Mouse (Mus musculus) MEL (cell line): ENCODE results near the gene Rbm28. TPM values are rescaled to one million over a fixed set of nuclear protein-coding genes. Genes with fewer than 3 reads are reported as not detected.

Source experiments
- DNase-seq: peaks from one replicate; pipeline ENCODE4 v3.0.0; 2011; ENCODE audit warnings: low read depth, low spot score
- H3K27ac ChIP-seq: 2 replicates; pipeline ENCODE4 v1.5.1; 2012; ENCODE audit warnings: low read depth, mild to moderate bottlenecking, control low read depth, low read length, moderate library complexity; ENCODE audit not compliant: control insufficient read depth
- H3K27me3 ChIP-seq, 2 experiments: fragments of 150-350 bp in 1 of 2; sonication (generic) in 1 of 2; 2 replicates each; pipeline ENCODE4 v1.6.1; 2012; ENCODE audit warnings: low read length in 2 of 2, mild to moderate bottlenecking in 2 of 2, improper control_type of control experiment in 1 of 2, moderate library complexity in 1 of 2; ENCODE audit not compliant: insufficient read depth in 2 of 2, control insufficient read depth in 1 of 2
- H3K36me3 ChIP-seq, 2 experiments: 2 replicates each; pipeline ENCODE4 v1.6.1; 2012 to 2014; ENCODE audit warnings: low read length in 2 of 2, improper control_type of control experiment in 1 of 2, inconsistent platforms in 1 of 2, mild to moderate bottlenecking in 1 of 2; ENCODE audit not compliant: insufficient read depth in 2 of 2, control insufficient read depth in 1 of 2
- H3K4me1 ChIP-seq, 2 experiments: fragments of 150-350 bp in 1 of 2; sonication (generic) in 1 of 2; 2 replicates each; pipeline ENCODE4 v1.6.1; 2012; ENCODE audit warnings: low read length in 2 of 2, improper control_type of control experiment in 1 of 2, mild to moderate bottlenecking in 1 of 2; ENCODE audit not compliant: insufficient read depth in 2 of 2, control insufficient read depth in 1 of 2
- H3K4me3 ChIP-seq, 2 experiments: fragments of 150-350 bp in 1 of 2; sonication (generic) in 1 of 2; 2 replicates each; pipeline ENCODE4 v1.5.1; 2012; ENCODE audit warnings: low read depth in 2 of 2, low read length in 2 of 2, mild to moderate bottlenecking in 2 of 2, moderate library complexity in 2 of 2, control low read depth in 1 of 2, improper control_type of control experiment in 1 of 2; ENCODE audit not compliant: control insufficient read depth in 1 of 2, insufficient read depth in 1 of 2
- H3K79me2 ChIP-seq: 2 replicates; pipeline ENCODE4 v1.6.1; 2012; ENCODE audit warnings: mild to moderate bottlenecking, low read length, moderate library complexity; ENCODE audit not compliant: control insufficient read depth, poor library complexity, insufficient read depth
- H3K9ac ChIP-seq: 2 replicates; pipeline ENCODE4 v1.6.1; 2012; ENCODE audit warnings: low read depth, mild to moderate bottlenecking, control low read depth, low read length, moderate library complexity; ENCODE audit not compliant: control insufficient read depth, poor library complexity, severe bottlenecking
- H3K9me3 ChIP-seq: fragments of 150-350 bp; sonication (generic); replicated peaks from 2 replicates; pipeline ENCODE4 v1.6.1; 2012; ENCODE audit warnings: mild to moderate bottlenecking, low read length, improper control_type of control experiment, moderate library complexity; ENCODE audit not compliant: insufficient read depth
- CHD1 ChIP-seq: IDR thresholded peaks from 2 replicates; pipeline ENCODE4 v1.6.1; 2012; ENCODE audit warnings: low read depth, mild to moderate bottlenecking, inconsistent platforms, low read length, improper control_type of control experiment
- CHD2 ChIP-seq: IDR thresholded peaks from 2 replicates; pipeline ENCODE4 v1.6.1; 2011; ENCODE audit warnings: low read length, improper control_type of control experiment
- ELF1 ChIP-seq: IDR thresholded peaks from 2 replicates; pipeline ENCODE4 v1.6.1; 2014; ENCODE audit warnings: low read depth, mild to moderate bottlenecking, inconsistent platforms, low read length, improper control_type of control experiment, moderate library complexity
- EP300 ChIP-seq, 2 experiments: IDR thresholded peaks; 2 replicates each; pipeline ENCODE4 v1.6.1; 2011; ENCODE audit warnings: improper control_type of control experiment in 2 of 2, low read length in 2 of 2, low read depth in 1 of 2, mild to moderate bottlenecking in 1 of 2
- ETS1 ChIP-seq: IDR thresholded peaks from 2 replicates; pipeline ENCODE4 v1.6.1; 2012; ENCODE audit warnings: low read depth, mild to moderate bottlenecking, inconsistent platforms, low read length, improper control_type of control experiment, moderate library complexity
- HCFC1 ChIP-seq: IDR thresholded peaks from 2 replicates; pipeline ENCODE4 v1.6.1; 2012; ENCODE audit warnings: low read depth, mild to moderate bottlenecking, inconsistent platforms, low read length, improper control_type of control experiment, moderate library complexity
- MAX ChIP-seq: IDR thresholded peaks from 2 replicates; pipeline ENCODE4 v1.6.1; 2011; ENCODE audit warnings: low read length, improper control_type of control experiment
- MAZ ChIP-seq: IDR thresholded peaks from 2 replicates; pipeline ENCODE4 v1.6.1; 2012; ENCODE audit warnings: low read depth, mild to moderate bottlenecking, inconsistent platforms, low read length, improper control_type of control experiment
- MEF2A ChIP-seq: IDR thresholded peaks from 2 replicates; pipeline ENCODE4 v1.6.1; 2014; ENCODE audit warnings: low read depth, mild to moderate bottlenecking, inconsistent platforms, low read length, improper control_type of control experiment; ENCODE audit not compliant: poor library complexity, insufficient replicate concordance, severe bottlenecking; ENCODE audit errors: extremely low read depth
- MXI1 ChIP-seq: IDR thresholded peaks from 2 replicates; pipeline ENCODE4 v1.6.1; 2011; ENCODE audit warnings: mild to moderate bottlenecking, low read depth, low read length, improper control_type of control experiment
- MYC ChIP-seq: IDR thresholded peaks from 2 replicates; pipeline ENCODE4 v1.6.1; 2011; ENCODE audit warnings: low read depth, mild to moderate bottlenecking, low read length, improper control_type of control experiment, moderate library complexity
- POLR2A ChIP-seq, 2 experiments: IDR thresholded peaks; 2 replicates each; pipeline ENCODE4 v1.6.1; 2011 to 2012; ENCODE audit warnings: low read length in 2 of 2, mild to moderate bottlenecking in 2 of 2, control low read depth in 1 of 2, improper control_type of control experiment in 1 of 2, low read depth in 1 of 2, moderate library complexity in 1 of 2; ENCODE audit not compliant: control insufficient read depth in 1 of 2, insufficient read depth in 1 of 2, poor library complexity in 1 of 2
- POLR2AphosphoS2 ChIP-seq: IDR thresholded peaks from 2 replicates; pipeline ENCODE4 v1.6.1; 2011; ENCODE audit warnings: low read length, improper control_type of control experiment
- POLR2AphosphoS5 ChIP-seq: IDR thresholded peaks from 2 replicates; pipeline ENCODE4 v1.6.1; 2012; ENCODE audit warnings: low read depth, borderline replicate concordance, mild to moderate bottlenecking, inconsistent platforms, low read length, moderate library complexity, mixed read lengths
- RCOR1 ChIP-seq: IDR thresholded peaks from 2 replicates; pipeline ENCODE4 v1.6.1; 2012; ENCODE audit warnings: low read depth, mild to moderate bottlenecking, inconsistent platforms, low read length, improper control_type of control experiment
- TAL1 ChIP-seq: IDR thresholded peaks from 2 replicates; pipeline ENCODE4 v1.6.1; 2012; ENCODE audit warnings: mild to moderate bottlenecking, inconsistent platforms, low read length, moderate library complexity, mixed read lengths
- TCF12 ChIP-seq: IDR thresholded peaks from 2 replicates; pipeline ENCODE4 v1.6.1; 2014; ENCODE audit warnings: low read depth, mild to moderate bottlenecking, inconsistent platforms, low read length, improper control_type of control experiment, moderate library complexity
- USF1 ChIP-seq: IDR thresholded peaks from 2 replicates; pipeline ENCODE4 v1.6.1; 2014; ENCODE audit warnings: low read depth, mild to moderate bottlenecking, inconsistent platforms, low read length, improper control_type of control experiment, moderate library complexity
- ZMIZ1 ChIP-seq: IDR thresholded peaks from 2 replicates; pipeline ENCODE4 v1.6.1; 2012; ENCODE audit warnings: low read depth, mild to moderate bottlenecking, inconsistent platforms, low read length, improper control_type of control experiment, moderate library complexity
- ZNF384 ChIP-seq: IDR thresholded peaks from 2 replicates; pipeline ENCODE4 v1.6.1; 2012; ENCODE audit warnings: low read depth, mild to moderate bottlenecking, inconsistent platforms, low read length, improper control_type of control experiment
- polyA plus RNA-seq, 2 experiments: library from polyadenylated mRNA; stranded (reverse) in 1 of 2; unstranded in 1 of 2; fragments of >175 nt in 1 of 2; fragments of >200 nt in 1 of 2; gene quantifications; 2 replicates each; pipeline versions ENCODE4 v1.2.1 to v1.2.4; 2012; ENCODE audit warnings: low replicate concordance in 2 of 2, low read depth in 1 of 2; ENCODE audit not compliant: insufficient read length in 2 of 2, insufficient read depth in 1 of 2, missing spikeins in 1 of 2
- total RNA-seq: library from RNA; depleted of rRNA; stranded (reverse); fragments of 300-350 nt; gene quantifications from 2 replicates; pipeline ENCODE4 v1.2.3, GENCODE M21; 2012

Rbm28 gene
- total and polyA plus RNA-seq, 3 experiments: 48.2 to 312 (median 91.2) TPM

DNA sequence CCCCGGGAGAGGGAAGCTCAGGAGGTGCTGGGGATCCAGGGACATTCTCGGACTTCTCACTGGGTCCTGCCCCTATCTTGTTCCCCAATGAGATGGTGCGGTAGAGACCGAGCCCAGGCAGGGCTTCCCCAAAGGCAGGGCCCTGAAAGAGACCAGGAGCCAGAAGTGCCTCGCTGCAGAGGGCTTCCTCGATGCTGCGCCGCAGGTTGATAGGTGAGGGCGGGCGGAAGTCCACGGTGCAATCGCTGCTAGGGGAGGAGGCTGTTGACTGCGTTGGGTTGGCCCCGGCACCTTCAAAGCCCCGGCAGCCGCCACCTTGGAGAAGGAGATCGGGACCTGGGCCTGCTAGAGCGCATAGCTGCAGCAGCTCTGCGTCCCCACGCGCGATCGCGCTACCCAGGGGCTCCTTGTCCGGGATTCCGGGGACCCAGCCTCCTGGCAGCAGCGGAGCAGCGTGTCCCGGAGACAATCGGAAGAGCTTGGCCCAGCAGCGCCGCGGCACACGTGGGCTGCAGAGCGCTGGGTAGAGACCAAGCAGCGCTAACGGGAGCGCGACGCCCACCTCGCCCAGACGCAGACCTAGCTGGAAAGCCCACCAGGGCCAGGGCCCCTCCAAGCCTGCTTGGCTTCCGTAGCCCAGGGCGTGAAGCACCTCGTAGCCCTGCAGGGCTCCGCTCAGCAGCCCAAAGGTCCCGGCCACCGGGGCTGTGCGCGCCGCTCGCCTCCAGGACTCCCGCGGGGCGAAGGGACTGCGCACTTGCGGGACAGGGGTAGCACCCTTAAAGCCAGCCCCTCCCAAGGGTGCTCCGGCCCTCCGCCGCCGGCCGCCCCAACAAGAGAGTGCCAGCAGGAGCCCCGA, 5.5 kb upstream of the Rbm28 start:
- H3K4me1 ChIP-seq: no peaks in the 10 kb centered on the region
- no peak overlapping the region for H3K27ac ChIP-seq
- peaks cover 9 to 21% of the 10 kb centered on the region in 2 experiments for H3K27me3 ChIP-seq
- no peaks in the 10 kb centered on the region for H3K79me2 ChIP-seq
- TF ChIP-seq ELF1 (no peak), ZMIZ1 (no peak), MAX (no peak), MXI1 (0 out of 2 replicates have a peak, but pooled peaks have one; percentile 24), ETS1 (no peak), ZNF384 (no peak), TAL1 (no peak)
- peak; percentile 50 for DNase-seq
- H3K9me3 ChIP-seq: no peaks in the 10 kb centered on the region
- H3K9ac ChIP-seq: peak overlapping the region; percentile 56
- no peaks in the 10 kb centered on the region for H3K36me3 ChIP-seq
- H3K4me3 ChIP-seq: peak overlapping the region; percentile 54 to 56

DNA sequence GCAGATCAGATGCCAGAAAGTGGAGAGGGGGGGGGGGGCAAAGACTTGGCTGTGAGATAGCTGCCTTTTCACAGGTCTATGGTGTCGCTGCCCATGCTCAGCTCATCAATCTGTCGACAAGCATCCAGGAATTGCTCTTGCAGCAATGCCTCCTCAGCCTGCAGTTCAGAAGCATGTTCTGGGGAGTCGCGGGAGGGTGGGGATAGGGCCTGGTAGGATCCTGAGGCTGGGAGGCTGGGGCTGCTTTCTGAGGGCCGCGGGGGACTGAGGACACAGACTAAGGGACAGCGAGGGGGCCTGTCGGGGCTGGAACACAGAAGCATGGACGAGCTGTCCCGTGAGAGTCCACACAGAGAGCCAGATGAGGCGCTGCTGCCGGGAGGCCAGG, 4.9 kb upstream of the Rbm28 start:
- Histone ChIP-seq H3K79me2 (no peaks in the 10 kb centered on the region), H3K27ac (no peak overlapping the region), H3K9ac (no peak overlapping the region), H3K4me3 (no peak overlapping the region), H3K9me3 (no peaks in the 10 kb centered on the region), H3K4me1 (no peaks in the 10 kb centered on the region), H3K27me3 (peaks cover 9 to 21% of the 10 kb centered on the region in 2 experiments), H3K36me3 (peaks cover 0 to 3% of the 10 kb centered on the region in 2 experiments; a peak in 1 of 4 replicates)
- DNase-seq: no peak
- no peak for TF ChIP-seq MYC
- no peak for TF ChIP-seq MEF2A
- no peak for TF ChIP-seq USF1
- no peak for TF ChIP-seq POLR2AphosphoS5
- no peak for TF ChIP-seq HCFC1
- no peak for TF ChIP-seq EP300 (IDR thresholded peaks at IDR 0.05; ENCODE audit: low read depth in 1 of 2, low read length in 2 of 2)
- no peak for TF ChIP-seq TCF12
- no peak for TF ChIP-seq TAL1
- no peak for TF ChIP-seq POLR2AphosphoS2
- no peak for TF ChIP-seq MAZ
- no peak for TF ChIP-seq ZNF384
- TF ChIP-seq CHD1: no peak
- no peak for TF ChIP-seq RCOR1
- no peak for TF ChIP-seq CHD2
- TF ChIP-seq POLR2A (IDR thresholded peaks at IDR 0.05; ENCODE audit: control insufficient read depth in 1 of 2, insufficient read depth in 1 of 2, low read depth in 1 of 2, low read length in 2 of 2, poor library complexity in 1 of 2): no peak
